Mouse (Mus musculus): Measurements from ENCODE around the gene Erich2.

The Erich2 gene

DNA sequence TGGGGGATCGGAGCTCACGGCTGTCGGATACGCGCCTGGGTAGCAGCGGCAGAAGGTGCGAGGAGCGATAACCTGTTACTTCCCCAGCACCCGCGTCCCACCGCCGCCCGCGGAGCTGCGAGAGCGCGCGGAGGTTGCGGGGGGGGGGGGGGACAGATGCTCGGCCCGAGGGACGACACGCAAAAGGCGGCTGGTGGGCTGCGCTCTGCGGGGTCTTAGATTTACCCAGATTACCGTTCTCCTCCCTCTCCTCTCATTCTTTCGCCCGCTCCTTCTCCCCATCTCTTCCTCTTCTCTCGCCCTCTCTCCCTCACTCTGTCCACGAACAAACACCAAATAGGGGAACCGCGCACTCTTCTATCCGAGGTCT, 54.0 kb downstream of the Erich2 start:
- DNase-seq (ENCODE audit: low spot score in 2 of 2): no peak

DNA sequence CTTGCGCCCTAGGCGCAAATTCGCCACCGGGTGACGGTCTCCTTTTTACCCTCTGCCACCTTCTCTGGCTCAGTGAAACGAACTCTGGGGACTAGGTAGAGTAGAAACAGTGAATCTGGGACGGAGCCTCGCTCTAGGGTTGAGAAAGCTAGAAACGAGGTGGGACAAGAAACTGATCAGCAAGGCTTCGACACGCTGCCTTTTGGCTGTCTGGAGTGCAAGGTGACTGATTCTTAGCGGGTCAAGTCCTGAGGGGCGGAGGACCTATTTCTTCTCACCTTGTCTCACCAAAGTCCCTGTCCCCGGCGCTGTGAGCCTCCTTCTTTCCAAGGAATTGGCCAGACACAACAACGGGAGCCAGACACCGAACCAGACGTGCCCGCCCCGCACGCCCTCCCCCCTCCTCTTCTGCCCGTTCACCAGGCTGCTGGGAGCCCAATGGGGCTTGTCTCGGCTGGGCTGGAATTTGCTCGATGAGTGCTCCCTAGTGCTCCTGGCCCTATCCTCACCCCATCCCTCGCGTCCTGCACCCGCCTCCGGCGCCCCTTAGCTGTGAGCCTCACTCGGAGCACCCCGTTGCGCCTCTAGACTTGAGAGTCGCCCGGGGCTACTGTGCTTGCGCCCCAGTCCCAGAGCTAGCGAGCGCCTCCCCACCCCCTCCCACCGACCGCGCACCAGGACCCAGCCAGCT, 54.5 kb downstream of the Erich2 start:
- no peak for DNase-seq (ENCODE audit: low spot score in 2 of 2)

DNA sequence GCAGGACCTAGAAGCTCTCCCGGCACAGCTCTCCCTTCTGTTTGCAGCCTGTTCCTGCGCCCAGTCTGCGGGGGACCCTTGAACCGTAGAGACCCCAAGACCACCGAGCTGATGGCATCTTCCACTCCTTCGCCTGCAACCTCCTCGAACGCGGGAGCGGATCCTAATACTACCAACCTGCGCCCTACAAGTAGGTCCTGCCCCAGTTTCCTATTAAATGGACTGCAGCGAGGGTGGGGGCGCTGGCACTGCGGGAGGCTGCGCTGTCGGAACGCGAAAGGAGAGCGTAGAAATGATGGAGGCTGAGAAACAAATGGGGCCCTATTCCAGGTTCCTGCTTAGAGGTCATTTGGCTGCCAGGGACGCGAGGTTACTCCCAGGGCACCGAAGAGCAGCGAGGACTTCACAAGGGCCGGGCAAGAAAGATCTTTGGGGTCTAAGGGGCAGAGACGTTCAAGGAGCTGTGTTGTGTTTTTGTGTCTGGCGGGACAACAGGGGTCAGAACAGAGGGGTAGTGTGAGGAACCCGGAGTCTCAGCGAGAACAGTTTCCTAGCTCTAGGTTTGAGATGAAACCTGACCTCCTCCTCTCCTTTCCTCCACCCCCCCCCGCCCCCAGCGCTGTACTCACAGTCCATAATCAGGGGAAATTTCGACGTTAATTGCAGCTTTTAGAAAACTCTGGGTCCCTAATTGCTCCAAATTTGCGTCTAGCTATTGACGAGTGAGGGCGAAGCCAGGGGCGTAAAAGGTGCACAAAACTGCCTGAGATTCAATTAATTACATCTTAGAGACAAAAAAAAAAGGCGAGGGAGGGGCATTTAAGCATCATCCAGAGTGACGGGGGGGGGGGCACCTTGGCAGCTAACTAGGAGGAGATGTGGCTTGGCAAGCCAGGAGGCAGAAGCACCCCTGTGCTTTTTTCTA, 55.4 kb downstream of the Erich2 start:
- DNase-seq (ENCODE audit: low spot score in 2 of 2): no peak

DNA sequence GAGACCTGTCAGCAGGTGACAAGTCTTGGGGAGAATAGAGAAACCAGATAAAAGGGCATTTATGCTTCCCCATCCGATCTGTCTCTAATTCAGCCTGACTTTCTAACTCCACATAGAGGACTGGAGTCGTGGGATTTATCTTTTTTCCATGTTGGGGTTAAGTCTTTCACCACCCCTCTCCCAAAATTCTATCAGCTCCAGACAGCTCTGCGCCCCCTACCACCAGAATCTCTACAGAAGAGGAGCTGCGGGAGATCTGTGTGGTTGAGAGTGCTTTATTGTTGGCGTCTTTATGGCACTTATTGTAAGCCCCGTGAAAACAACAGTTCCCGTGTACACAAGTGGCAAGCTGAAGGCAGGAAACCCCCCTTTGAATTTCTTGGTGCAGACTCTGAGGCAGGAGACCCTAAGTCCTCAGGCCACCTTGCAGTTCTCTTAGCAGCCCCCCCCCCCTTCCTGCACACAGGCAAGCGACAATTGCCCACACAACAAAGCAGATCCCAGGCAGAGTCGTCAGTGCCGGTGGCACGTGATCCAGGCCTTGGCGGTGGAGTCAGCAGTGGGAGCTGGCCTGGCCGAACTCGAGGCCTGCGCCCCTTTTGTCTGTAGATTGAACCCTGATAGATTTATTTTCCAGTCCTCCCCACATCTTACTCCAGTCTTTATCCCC, 56.2 kb downstream of the Erich2 start:
- DNase-seq (ENCODE audit: low spot score in 2 of 2): no peak

DNA sequence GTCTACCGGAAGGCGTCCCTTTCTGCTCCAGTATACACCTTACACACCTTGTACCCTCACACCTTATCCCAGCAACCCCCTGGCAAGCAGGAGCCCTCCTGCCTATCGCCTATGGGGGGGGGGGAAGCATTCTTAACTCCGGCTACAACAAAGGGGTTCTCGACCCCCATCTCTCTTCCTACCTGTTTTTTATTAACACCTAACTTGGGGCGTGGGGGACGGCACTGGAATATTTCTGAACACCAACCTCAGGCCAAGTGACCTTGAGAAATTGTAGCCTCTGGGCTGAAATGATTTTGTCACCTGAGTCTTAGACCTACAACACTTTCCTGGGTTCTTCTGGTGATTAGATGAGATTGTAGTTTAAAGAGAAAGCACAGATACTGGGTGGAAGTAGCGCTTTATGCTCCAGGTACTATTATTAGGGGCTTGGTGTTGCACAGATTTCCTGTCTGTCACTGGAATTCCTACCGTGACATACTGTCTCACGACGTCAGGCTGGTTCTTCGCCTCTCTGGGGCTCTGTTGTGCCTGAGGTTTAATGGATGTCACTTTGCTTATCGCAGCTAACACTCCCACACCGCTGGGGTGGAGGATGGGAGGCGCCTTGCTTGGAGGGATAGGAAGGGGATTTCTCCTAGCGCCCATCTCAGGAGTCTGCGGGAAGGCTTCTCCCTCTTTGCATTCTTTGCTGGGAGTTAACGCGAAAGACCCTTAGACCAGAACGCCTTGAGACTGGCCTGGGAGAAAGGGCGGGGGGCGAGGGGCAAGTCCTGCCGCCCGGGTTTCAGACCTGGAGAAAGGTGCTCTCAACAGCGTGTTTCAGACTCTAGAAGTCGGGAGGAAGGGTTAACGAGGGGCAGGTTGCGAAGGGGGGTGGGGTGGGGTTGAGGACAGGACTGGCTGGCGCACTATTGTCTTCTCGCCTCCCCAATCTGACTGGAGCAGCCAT, 57.3 kb downstream of the Erich2 start:
- no peak for DNase-seq (ENCODE audit: low spot score in 2 of 2)

DNA sequence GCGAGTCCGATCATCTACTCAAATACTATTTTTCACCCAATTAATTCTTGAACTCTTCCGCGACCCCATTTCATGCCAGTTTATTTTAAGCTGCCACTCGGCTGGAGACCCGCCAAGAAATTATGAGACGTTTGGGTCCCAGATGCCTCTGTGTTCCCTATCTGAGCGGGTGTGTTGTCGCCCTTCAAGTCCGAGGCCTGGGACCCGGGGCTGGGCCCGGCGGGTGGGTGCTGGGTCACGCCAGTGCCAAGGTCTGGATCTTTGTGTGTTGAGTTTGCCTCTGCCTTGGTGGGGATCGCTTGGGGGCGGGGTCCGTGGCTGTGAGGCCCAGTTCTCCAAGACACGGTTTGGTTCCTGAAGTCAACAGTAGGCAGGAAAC, 58.0 kb downstream of the Erich2 start:
- no peak for DNase-seq (ENCODE audit: low spot score in 2 of 2)

DNA sequence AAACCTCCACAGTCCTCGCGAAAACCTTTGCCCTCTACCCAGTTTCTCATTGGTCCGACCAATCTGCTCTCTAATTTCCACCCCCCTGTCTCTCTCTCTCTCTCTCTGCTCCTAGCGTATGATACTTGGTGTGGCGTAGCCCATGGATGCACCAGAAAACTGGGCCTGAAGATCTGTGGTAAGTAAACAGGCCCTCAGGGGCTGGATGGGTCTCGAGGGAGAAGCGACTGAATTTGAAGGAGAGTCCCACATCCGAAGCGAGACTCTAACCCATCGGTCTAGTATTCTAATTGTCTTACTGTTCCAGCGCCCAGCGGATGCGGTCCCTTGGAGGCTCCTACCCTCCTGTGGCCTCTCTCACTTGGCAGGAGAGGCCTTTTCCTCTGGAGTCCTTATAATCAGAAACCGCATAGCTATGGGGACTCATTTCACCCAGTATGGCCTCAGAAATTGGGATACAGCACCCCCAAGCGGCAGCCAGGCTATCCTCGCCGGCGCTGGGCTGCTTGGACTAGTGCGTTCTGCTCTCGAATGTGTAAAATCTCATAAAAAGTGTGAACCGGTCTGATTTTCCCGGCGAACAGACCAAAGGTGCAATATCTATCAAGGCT, 58.6 kb downstream of the Erich2 start:
- no peak for DNase-seq (ENCODE audit: low spot score in 2 of 2)

DNA sequence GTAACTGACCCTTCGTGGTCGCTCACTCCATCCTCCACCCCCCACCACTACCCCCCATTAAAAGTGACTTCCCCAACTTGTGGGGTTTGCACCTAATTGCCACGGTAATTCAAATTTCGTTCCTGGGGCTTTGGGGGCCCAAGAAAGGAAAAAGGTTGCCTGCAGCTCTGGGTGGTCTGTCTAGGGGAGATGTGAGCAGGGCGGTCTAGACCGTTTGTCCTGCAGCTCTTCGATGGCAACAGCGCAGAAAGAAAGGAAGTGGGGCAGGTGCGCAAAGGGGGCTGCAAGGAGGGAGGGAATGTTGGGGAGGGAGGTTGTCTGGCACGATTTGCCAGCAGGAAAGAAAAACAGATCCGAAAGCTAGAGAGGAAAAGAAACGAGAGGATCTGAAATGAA, 59.1 kb downstream of the Erich2 start:
- no peak for DNase-seq (ENCODE audit: low spot score in 2 of 2)

DNA sequence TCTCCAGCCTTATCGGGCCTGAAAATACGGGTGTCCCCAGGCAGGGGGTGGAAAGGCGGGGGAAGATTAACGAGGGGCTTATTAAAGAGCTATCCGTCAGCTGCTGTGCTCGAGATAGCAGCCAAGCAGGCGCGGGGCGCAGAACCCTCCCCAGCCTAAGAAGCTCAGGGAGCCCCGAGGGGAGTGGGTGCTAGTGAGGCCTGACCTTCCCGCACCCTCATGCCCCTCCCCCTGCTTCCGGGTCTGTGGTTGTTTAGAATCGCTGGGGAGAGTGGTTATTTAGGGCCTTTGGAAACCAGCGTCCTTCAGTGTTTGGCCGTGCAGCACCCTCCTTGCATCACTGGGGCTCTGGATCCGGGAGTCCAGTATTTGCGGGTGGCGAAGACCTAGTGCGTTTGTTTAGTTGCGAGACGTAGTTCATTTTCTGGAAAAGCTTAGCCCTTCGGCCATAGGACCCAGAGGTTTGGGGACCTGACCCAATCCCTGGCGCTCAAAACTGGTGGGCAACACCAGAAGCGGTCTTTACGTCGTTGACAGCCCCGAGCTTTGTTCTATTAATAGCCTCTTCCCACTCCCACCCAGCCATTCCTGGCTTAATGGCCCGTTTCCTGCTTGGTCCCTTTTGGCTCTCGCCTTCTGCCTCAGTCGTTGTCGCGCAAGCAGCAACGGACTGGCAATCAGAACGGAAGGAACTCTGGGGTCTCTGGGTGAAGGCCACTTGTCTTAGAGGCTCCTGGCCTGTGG, 59.8 kb downstream of the Erich2 start:
- DNase-seq (ENCODE audit: low spot score in 2 of 2): no peak

DNA sequence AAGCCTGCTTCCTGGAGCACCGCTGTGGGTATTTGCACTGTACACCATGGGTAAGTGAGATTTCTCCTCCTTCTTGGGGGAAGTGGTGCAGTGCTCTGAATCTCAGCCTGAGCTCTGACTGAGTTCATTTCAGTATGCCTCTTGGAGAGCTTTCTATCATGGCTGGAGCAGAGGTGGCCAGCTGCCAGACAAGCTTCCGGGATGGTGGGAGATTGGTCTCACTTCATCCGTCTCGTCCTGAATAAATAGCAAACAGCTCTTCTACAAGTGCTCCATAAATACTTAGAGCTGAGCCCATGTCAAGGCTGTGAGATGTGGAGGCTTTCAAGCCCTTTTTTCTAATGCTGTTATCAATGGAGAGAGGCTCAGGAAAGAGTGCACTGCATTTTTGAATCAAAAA, 63.1 kb downstream of the Erich2 start:
- DNase-seq (ENCODE audit: low spot score in 2 of 2): no peak

DNA sequence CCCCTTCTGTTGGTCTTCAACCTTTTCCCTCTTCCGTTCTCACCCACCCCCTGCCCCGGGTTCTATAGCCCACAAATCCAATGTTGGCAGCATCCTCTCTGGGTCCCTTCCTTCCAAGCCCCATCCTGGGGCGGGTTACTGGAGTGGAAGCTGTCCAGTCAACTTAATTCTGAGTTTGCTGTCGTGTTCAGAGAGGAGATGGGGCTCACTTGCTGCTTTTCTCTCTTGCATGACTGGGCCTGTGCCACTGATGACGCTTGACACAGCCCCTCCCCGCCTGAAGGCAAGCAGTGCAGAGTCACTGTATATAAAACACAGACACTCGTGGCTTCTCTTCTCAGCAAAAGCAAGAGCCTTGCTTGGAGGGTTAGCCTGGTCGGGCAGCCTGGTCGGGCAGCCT, 63.6 kb downstream of the Erich2 start:
- DNase-seq (ENCODE audit: low spot score in 2 of 2): no peak

DNA sequence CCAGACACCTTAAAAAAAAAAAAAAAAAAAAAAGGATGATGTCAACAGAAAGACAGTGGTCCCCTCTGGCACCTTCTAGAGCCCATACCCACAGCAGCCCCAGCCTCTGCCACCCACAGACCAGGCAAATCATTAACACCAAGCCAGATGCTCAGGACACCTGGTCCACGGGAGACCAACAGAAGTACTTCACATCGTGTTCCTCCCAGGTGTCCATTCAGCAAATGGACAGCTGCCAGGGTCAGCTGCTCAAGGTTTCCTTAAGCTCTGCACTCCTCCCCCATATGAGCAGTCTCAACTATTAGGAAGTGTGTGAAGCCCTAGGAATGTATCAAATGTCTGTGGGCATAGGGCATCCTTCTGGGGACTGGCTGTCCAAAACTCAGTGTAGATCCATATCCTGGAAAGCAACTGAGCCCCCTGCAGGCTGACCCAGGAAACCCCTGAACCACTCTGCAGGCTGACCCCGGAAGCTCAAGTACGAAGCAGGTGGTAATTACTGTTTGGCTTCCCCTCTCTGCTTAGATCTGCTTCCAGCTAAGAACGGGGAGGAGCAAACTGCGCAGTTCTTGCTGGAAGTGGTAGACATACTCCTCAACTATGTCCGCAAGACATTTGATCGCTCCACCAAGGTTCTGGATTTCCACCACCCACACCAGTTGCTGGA, 65.1 kb downstream of the Erich2 start:
- no peak for DNase-seq (ENCODE audit: low spot score in 2 of 2)

DNA sequence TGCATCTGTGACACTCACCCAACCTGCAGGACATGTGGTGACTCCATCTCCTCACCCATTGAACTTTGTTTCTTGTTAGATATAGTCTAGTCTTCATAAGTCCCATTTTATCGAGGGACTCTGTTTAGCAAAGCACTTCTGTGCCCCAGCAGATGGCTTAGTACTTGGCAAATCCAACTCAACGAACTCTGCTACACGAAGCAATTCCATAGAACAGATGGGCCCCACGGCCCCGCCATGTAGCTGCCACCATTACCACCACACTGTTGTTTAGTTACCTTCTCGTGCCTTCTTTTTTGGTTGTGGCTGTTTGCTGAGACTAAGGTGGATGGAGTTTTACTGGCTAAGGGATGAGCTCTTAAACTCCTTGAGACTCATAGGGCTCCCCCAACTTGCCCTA, 79.6 kb downstream of the Erich2 start:
- no peak for DNase-seq (ENCODE audit: low spot score in 2 of 2)
